Mouse (Mus musculus) T-helper 17 cell (primary cell): ENCODE measurements around the gene Rgl1.

ENCODE experiments used
- in situ Hi-C, 2 experiments: fragments of 300-600 bp; cut with MboI, MseI; formaldehyde crosslinking; loops; 1 replicate in 1 of 2; 2 replicates in 1 of 2; pipeline ENCODE4 v1.15.1; 2025; ENCODE audit warnings: high pct_unique_total_duplicates in 2 of 2

Rgl1 gene

DNA sequence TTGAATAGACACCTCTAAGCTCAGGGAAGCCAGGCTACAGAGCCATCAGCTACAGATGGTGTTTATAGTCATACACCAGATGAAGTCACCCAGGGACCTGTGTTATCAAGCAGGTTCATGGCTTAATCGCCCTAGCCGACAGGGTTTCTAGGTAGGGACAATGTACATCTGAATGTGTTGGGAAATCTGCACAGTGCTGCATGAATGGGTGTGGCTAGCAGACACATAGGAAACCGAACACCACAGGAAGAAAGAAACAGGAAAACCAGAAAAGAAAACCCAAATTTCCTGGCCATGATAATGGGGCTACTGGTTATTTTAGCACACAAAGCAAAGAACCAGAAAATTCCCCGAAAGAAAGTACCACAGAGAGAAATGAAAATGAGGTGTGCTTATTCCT lies 45.2 kb downstream of the Rgl1 start:
- in situ Hi-C loops: no loop called here

DNA sequence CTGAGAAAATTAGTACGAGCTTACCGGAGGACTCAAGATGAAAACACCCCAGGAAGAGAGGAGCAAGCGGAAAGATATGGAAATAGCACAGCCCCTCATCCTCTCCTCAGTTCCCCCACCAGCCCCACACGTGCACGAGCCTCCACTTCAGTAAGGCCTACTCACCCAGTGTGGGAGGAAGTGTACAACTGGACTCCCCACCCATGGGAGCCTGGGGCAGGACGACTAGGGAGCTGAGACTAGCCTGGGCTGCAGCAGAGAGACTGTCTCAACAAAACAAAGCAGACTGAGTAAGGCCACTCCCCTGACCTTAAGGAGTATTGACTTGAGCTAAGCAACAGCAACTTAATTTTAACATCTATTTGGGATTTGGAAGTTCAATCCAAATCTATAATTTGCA lies 48.0 kb downstream of the Rgl1 start:
- in situ Hi-C loops: no loop called here

DNA sequence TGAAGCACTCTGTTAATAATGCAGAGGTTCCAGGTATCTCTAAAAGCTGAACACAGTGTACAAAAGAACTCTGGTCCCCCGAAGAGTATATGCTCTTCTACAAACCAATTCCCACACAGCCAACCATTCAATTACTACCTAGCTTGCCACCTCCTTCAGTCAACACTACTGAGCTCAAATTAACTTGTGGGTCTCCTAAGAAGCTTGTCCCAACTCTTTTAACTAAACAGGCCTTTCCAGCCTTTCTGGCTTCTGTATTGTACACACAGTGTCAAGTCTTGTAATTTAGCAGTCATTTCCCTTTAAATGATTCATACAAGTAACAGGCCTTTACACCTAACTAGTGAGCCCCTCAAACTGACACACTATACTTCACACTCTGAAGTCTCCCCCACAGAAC lies 48.8 kb downstream of the Rgl1 start:
- in situ Hi-C loops: no loop called here

DNA sequence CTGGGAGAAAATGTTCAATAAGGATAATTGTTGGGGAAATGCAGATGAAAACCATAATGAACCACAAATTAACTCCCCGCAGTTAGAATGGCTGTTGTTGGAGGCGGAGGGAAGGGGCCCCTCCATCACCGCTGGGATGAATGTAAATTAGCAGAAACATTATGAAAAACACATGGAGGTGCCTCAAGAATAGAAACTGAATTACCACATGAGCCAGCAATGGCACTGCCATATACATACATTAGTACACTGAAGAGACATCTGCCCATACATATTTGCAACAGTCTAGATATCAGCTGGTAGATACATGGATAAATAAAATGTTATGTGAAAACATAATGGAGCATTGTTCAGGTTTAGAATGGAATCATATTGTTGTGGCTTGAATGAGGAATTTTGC lies 51.7 kb downstream of the Rgl1 start:
- in situ Hi-C loops: no loop called here

DNA sequence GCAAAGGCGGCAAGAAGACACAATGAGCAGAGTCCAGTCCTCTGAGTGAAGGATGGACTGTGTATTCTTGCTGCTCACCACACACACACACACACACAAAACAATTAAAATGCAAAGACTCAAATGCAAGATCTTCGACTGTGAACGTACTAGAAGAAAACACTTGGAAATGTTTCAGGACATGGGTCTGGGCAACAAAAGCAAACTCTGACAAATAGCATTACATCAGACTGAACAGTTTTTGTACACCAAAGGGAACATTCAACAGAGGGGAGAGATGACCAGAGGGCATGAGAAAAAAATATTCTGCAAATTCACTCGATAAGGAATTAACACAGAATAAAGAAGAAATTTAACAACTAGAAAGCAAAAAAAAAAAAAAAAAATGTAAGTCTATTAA lies 52.2 kb downstream of the Rgl1 start:
- in situ Hi-C loops: no loop called here

DNA sequence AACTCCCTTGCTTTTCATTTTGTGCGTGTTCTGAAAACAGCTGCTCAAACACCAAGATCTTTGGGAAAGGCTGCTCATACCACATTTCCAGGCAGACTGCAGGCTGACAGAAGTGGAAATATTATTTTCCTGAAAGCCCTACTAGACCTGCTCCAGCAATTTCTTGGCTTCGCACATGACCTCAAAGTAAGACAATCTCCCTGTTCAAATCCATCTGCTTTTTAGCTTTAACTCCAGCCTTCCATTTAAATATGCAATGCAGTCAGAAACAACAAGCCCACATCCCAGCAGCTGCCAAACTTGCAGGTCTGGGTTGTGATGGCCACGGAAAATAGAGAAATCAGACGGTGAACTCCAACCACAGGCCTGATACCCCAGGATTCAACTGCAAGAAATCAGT lies 55.1 kb downstream of the Rgl1 start:
- in situ Hi-C loops: no loop called here

DNA sequence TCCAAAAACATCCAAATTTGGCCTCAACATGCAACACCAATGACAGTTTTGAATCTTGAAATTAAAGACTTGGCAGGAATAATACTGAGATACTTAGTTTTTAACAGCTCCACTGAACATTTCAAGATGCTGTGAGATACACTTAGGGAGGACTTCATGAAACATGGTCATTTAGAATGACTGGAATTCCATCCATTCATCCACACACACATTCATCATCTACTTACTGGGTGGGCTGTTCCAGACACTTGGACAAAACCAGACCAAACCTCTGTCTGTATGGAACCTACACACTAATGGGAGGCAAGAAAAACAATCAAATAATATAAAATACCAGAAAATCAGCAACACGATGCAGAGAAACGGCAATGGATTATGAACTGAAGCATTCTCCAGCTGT lies 58.6 kb downstream of the Rgl1 start:
- in situ Hi-C loops: no loop called here

DNA sequence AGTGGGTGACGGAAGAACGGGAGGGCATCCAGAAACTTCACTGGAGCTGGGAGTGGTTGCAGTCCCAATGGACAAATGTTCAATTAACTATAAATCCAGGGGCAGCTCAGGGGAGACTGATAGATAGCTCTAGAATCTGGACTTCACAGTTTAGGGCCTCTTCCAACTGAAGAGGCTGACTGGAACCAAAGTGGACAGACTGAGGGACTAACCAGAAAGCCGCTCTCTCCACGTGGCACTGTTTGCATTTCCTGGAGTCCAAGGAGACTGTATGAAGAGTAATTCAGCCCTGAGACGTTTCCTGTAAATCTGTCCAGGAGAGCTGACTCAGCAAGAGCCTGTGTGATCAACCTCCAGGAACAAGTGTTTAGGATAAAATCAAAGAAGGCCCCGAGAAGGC lies 62.2 kb downstream of the Rgl1 start:
- in situ Hi-C loops: no loop called here

DNA sequence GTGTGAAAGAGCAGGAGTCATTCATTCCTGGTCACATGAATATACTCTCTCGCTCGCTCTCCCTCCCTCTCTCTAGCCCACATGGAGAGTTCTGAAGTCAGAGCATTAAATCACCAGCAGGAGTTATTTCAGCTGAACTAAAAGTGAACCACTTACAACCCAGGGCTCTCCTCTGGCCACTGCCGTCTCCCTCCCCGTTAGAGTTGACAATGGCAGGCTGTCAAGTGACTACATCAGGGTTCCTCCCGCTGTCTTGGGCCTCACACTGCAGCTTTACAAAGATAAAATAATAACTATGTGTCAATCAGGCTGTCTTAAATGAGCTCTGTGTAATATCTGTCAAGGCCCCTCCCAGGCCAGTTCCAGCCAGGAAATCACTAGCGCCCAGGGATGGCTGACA lies 63.2 kb downstream of the Rgl1 start:
- in situ Hi-C loops: no loop called here

DNA sequence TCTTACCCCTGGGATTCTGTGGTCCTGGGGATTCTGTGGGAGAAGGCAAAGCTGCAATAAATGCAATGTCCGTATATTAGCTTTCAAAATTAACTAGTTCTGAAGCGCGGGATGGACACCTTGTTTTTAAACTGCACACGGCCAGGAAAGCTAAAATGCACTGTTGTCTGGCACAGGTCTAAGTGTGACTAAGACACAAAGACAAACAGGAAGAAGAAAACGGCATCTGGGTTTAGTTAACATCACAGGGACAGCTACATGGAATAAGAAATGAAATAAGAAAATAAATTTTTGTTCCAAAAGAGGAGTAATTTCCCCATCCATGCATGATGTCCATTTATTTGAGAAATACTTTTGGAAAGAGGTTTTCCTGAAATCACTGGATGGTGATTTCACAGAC lies 65.1 kb downstream of the Rgl1 start:
- in situ Hi-C loops: no loop called here

DNA sequence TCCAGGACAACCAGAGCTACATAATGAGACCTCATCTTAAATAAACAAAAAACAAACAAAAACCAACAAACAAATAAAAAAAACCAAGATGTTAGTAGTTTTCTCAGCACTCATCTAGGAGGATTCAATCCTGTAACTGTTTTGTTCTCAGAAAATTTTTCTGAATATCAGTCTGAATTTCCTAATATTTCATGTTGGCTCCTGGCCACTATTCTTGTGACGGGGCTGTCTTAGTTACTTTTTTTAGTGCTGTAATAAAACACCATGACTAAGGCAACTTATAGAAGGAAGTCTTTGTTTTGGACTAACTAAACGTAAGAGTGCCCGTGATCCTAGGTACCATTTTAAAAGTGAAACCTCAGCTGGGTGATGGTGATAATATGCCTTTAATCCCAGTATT lies 68.8 kb downstream of the Rgl1 start:
- in situ Hi-C loops: no loop called here

DNA sequence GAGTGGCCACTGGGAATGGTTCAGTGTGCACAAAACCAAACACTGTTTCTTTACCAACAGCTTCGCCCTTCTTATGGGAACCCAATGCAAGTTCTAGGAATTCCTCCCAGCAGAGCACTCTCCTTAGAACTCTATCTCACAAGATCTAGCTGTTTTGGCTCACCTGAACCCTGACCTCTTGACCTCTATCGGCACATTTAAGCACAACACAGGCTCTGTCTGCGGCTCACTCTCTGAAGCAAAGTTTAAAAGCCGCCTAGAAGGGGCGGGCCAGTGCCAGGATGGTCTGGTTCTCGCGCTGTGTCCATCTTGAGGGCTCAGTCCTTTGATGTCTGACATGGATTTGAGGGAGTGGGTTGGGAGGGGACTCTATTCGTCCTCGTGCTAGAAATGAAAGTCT lies 70.7 kb downstream of the Rgl1 start:
- in situ Hi-C loops: no loop called here

DNA sequence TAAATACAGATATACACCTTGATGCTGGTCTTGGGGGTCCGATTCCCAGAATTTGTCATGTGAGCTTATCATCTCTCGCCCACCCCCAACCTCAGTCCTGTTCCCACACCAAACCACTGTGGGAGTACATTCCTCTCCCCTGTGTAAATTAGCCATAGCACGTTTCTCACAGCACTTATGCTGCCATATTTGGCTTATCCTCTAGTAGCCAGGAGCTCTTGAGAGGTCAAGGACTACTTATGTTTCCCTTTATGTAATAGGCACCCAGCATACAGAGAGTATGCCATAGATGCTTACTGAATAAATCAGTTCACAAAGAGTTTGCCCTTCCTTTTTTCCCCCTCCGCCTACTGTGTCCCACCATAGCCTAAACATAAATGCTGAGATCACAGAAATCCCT lies 76.2 kb downstream of the Rgl1 start:
- in situ Hi-C loops: no loop called here

DNA sequence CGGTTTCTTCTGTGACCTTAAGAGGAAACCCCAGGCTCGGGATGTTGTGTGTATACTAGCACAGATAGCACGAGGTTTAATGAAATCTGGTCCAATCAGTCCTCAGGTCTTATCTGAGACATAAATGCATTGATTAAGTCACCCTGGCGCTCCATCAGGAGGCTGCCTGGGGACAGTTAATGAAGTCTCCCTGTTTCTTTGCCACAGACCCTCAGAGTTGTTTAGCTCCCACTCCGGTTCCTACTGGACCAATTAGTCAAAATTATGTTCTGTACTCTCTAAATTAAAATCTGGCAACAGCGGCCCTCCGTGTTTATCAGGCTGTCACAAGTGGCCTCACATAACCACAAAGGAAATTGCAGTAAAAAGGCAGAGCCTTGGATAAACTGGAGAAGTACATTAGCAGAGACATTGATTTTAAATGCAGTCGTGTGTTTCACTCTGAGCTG lies 78.4 kb downstream of the Rgl1 start:
- in situ Hi-C loops: no loop called here

DNA sequence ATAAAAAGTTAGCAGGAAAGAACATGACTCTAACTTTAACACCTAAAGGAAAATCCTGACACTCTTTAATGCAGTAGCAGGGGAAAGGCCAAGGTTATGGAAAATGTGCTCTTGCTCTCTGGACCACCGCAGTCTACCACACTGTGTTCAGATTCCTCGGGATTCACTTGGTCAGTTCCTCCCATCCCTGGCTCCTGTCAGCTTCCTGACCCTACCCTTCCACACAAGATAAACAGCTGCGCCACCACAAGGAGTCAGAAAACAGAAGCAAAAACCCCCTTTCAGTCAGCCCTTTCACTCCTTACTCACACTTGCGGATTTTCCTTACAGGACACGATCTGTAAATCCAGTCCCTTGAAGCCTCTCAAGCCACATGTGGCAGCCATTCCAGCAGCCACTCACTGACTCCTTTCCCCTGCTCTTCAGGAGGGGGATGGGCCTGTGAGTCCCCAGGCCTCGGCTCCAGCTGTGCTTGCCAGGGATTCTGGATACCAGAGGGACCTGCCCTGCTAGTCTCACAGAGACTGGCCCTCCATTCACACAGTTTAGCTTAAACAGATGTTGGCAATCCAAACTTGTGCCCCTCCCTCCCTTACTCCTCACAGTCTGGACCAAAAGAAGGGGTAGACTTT lies 78.9 kb downstream of the Rgl1 start:
- in situ Hi-C loops: no loop called here

DNA sequence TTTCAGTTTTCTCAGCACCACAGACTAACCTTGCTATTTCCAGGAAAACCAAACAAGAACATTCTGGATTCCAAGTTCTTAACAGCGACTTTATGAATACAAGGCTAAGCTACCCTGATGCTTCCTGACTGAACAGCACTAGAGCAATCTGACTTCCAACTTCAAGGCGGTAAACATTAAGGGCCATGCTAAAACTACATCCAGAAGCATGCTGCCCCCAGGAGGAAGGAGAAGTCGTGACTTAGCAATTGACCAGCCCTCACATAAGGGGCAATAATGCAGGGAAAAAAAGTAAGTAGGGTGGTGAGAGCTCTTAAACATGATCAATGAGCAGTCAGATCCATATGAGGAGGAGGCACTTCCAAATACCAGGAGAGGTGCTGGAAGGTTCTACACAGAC lies 80.6 kb downstream of the Rgl1 start:
- in situ Hi-C loops: no loop called here

DNA sequence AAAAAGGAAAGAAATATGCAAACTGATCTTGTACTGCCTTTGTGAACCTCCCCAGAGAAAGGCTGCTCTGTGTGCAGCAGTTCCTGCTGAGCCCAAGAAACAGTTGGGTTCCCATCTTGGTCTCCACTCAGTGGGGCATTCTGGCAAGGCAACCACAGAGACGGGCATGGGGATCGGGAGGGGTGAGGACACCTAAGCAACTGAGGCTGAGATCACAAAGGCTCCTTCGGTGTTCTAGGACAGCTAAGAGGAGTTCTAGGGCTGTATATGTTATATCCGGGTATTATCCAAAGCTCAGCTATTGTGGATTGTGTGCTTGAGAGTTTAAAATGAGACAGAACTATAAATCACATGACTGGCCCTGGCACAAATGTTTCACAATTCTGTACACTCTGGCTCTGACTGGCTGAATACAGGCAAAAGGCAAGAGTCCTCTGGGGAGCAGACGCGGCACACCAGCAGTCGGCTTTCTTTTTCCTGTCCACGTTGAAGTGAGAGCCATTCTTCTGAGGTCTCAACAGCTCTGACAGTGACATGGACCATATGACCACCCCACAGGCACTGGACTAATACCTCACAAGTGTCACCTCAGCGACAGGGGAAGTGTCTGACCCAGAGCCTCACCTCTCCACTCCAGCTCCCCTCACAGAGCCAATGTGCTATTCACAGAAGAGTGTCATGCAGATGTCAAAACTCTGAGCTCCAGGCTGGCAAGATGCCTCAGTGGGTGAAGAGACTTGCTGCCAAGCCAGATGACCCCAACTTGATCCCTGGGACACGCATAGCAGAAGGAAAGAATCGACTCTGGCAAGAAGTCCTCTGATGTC lies 83.6 kb downstream of the Rgl1 start:
- in situ Hi-C loops: no loop called here

DNA sequence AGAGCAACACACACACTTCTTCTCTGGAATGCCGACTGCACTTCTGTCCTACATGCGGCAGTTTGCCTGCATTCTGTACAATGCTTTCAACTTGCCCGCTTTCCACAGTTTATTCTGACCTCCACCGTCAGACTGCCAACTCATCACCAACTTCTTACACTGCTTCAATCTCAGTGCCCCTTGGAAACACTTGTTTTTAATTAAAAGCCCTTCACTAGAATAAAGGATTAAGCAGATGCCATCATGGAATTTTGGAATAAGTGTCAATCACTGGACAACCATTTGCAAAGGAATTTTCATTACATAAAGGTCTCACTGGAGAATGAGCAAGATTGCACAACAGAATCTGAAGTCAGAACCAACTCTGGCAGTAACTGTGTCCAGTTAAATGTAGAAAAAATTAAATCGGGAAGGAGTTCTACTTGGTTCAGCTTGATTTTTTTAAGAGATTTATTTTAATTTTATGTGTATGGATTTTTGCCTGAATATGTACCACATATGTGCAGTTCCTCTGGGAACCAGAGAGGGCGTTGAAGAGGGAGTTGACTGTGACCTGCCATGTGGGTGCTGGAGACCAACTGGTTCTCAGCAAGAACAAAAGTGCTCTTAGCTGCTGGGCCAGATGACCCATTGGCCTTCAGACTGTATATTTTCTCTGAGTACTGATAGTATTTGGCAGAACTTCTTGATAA lies 84.3 kb downstream of the Rgl1 start:
- in situ Hi-C loops: no loop called here

DNA sequence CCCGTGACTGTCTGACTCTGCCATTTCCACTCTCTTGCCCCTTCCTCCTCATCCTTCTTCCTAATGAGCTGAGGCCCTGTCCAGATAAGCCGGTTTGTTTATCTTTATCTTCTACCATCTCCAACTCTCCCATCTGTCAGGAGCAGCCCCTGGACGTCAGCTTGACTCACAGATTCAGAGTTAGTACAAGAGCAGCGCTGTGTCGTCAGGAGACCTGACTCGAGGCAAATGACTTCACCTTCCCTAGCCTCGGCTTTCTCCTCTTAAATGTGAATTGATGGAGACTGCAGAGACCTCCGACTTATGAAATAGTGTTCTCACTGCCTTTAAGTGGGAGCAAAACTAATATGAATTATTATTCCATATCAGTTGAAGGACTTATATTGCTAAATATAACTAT lies 85.0 kb downstream of the Rgl1 start:
- in situ Hi-C loops: no loop called here

DNA sequence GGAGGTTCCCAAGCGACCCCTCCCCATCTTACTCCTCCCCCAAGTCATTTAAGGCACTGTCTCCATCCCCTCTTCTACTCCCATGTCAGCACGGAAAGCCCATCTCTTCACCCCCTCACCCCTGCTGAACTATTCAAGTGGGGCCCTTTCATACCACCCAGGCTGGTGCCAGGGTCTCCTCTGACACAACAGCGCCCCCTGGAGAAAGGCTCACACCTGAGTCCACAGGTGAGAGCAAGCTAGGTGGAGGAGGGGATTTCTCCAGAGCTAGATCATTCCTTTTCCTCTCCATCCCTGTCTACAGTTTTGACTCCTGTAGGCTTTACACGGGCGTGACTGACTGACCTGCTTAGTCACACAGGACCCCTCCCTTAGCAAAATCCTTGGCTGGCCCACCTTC lies 87.7 kb downstream of the Rgl1 start:
- in situ Hi-C loops: no loop called here

DNA sequence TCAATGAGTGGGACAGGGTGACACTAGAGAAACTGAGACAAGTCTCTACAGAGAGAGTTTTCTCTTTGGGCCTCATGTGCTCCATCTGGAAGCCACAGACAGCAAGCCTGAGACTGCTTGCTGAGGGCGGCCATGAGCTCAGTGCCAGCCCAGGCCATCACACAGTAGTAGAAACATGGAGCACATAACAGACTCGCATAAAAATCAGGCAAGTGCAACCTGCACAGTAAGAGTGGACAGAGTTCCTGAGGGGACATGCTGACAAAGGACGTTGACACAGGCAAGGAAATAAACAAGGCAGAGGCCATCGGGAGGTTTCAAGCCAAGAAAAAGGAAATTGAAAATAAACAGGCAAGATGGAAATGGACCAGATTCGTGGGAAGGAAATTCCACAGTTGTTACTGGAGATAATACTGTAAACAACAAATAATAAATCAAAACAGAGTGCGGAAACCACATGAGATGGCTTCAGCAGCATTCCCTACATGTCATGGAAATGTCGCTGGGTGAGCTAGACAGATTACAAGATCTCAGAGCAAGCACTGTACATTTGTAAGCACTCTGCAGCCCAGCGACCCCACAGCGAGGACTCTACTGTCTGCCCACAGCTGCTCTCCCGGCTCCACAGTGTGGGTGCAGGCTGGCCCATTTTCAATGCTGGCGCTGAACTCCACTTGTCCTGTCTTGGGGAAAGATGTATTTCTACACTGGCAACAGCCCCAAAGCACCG lies 88.5 kb downstream of the Rgl1 start:
- in situ Hi-C loops: no loop called here
